Mouse (Mus musculus): ENCODE results near the gene Nhlrc3. TPM values are rescaled to one million over a fixed set of nuclear protein-coding genes. Genes with fewer than 3 reads are reported as not detected.

Gene Nhlrc3
- 4.9 and 5.5 TPM in 2 replicates for polyA plus RNA-seq (2012; rRNA removed)

GRCm38 (mm10) chr3:53463046-53463764, at the start of gene Nhlrc3, which contains the start of gene Proser1:
Gene Nhlrc3 (minus strand): TSS chr3:53463332.
Gene Proser1 (plus strand): TSS chr3:53463666.

GRCm38 (mm10) chr3:53488353-53488752, 25.2 kb upstream of the Nhlrc3 start, which contains the start of gene Stoml3:
Gene Stoml3 (plus strand): TSS chr3:53488653.

Other genes starting within 250 kb of the Nhlrc3 start
- gene Proser1, start 334 bp upstream of the Nhlrc3 start, polyA plus RNA-seq (2012; rRNA removed), result 1.7 and 2.0 TPM in 2 replicates
- gene Stoml3, start 25.3 kb upstream of the Nhlrc3 start, polyA plus RNA-seq (2012; rRNA removed), result not detected in 2 replicates
- 0.50 and 0.52 TPM in 2 replicates for gene Frem2, start 194.0 kb upstream of the Nhlrc3 start, polyA plus RNA-seq (2012; rRNA removed)